13 mouse cellular contexts compared by ENCODE assay signal in the genomic region with DNA sequence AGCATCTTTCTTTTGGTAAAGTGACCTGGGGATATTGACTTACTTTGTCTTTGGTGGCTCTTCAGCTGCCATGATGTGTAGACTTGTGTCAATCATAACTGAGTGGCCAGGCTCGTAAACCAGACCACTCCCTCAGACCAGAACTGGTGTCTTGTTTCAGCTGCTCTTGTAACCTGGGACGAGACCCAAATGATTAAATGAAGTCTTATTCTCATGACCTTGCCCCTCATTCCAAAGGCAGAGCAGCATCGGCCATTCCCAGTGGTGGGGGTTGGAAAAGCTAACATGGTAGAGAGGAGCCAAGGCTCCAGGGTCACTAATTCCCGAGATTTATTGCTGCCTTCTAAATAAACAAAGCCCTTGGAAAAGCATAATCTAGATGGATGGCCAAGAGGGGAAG.
DNase-seq lines count a peak whose midpoint lies in the region; ATAC-seq and TF ChIP-seq lines count a peak whose summit lies in the region.
"Had no signal": no experiment of that assay in that cellular context is flagged by ENCODE, and none has a peak within 500 bp of the region (broad histone marks: within the 10 kb centered on the region; RNA-seq: fewer than 3 reads in every experiment).

No protein-coding gene starts in this region.

- H3K9me3 ChIP-seq in lung, embryonic 16.5 days (ENCODE audit: control insufficient read depth, low read length), result no peaks in the 10 kb centered on the region
- H3K9me3 ChIP-seq in lung, postnatal 0 days (ENCODE audit: low read length), result no peaks in the 10 kb centered on the region
- H3K9me3 ChIP-seq: liver, embryonic 13.5 days; neural tube, embryonic 13.5 days had no signal

- no peak for TF ChIP-seq EP300 in lung, postnatal 0 days (IDR thresholded peaks at IDR 0.05)

- ATAC-seq in lung, embryonic 16.5 days (ENCODE audit: low read depth), result peak; percentile 60
- no peak for ATAC-seq in lung, postnatal 0 days
- ATAC-seq: intestine, embryonic 16.5 days had no signal

- intact Hi-C loops in left cerebral cortex, postnatal 25 days (cut with DNase I), result no loop called here
- intact Hi-C loops in gastrocnemius, adult 2 months (cut with DNase I), result no loop called here

- no peak overlapping the region for H3K27ac ChIP-seq in lung, embryonic 16.5 days (ENCODE audit: low read length)
- H3K27ac ChIP-seq in lung, postnatal 0 days (ENCODE audit: low read length), result no peak overlapping the region
- no peak overlapping the region for H3K27ac ChIP-seq in gastrocnemius, adult 2 months
- H3K27ac ChIP-seq: liver, embryonic 13.5 days; neural tube, embryonic 13.5 days had no signal

- H3K36me3 ChIP-seq in lung, embryonic 16.5 days (ENCODE audit: control insufficient read depth, insufficient read depth, low read length), result no peaks in the 10 kb centered on the region
- H3K36me3 ChIP-seq in lung, postnatal 0 days (ENCODE audit: insufficient read depth, low read length), result no peaks in the 10 kb centered on the region
- H3K36me3 ChIP-seq: liver, embryonic 13.5 days; neural tube, embryonic 13.5 days had no signal

- H3K4me3 ChIP-seq in lung, embryonic 16.5 days (ENCODE audit: low read length), result no peak overlapping the region
- H3K4me3 ChIP-seq in lung, postnatal 0 days (ENCODE audit: low read depth, low read length), result no peak overlapping the region
- no peak overlapping the region for H3K4me3 ChIP-seq in gastrocnemius, adult 2 months
- H3K4me3 ChIP-seq: liver, embryonic 13.5 days; neural tube, embryonic 13.5 days had no signal

- H3K9ac ChIP-seq in lung, embryonic 16.5 days (ENCODE audit: low read length), result no peak overlapping the region
- no peak overlapping the region for H3K9ac ChIP-seq in lung, postnatal 0 days (replicated peaks; ENCODE audit: low read depth)
- H3K9ac ChIP-seq: liver, embryonic 13.5 days; neural tube, embryonic 13.5 days had no signal

- no peaks in the 10 kb centered on the region for H3K27me3 ChIP-seq in lung, embryonic 16.5 days (ENCODE audit: control insufficient read depth, insufficient read depth, low read depth, low read length)
- no peaks in the 10 kb centered on the region for H3K27me3 ChIP-seq in lung, postnatal 0 days (replicated peaks; ENCODE audit: insufficient read depth, low read length)
- H3K27me3 ChIP-seq: liver, embryonic 13.5 days; neural tube, embryonic 13.5 days had no signal

- TF ChIP-seq CTCF in lung, postnatal 0 days (IDR thresholded peaks at IDR 0.05), result no peak
- no peak for TF ChIP-seq CTCF in gastrocnemius, adult 2 months (IDR thresholded peaks at IDR 0.05)

- DNase-seq in adrenal gland, adult 2 months, result peak; percentile 35
- no peak for DNase-seq in adrenal gland, adult 18-20 months (ENCODE audit: low spot score in 2 of 2)
- no peak for DNase-seq in lung, postnatal 0 days (ENCODE audit: low spot score)
- peak; percentile 45 for DNase-seq in kidney, adult 9 months
- DNase-seq in yolk sac, embryonic 10.5 days (ENCODE audit: low spot score), result peak; percentile 12
- no peak for DNase-seq in left cerebral cortex, postnatal 25 days (ENCODE audit: low spot score in 2 of 2)
- DNase-seq in gastrocnemius, adult 2 months, result no peak
- DNase-seq: cerebellum, adult 2 months; liver, embryonic 13.5 days; lung, postnatal 4 days had no signal

- 19% methylated on average over 4 of the region's 4 CpGs for WGBS in lung, embryonic 16.5 days
- 20% methylated on average over 4 of the region's 4 CpGs for WGBS in lung, postnatal 0 days

- H3K4me1 ChIP-seq in lung, embryonic 16.5 days (replicated peaks; ENCODE audit: control insufficient read depth, insufficient read depth, low read length), result no peaks in the 10 kb centered on the region; the same call in 1 of the 2 replicates
- no peaks in the 10 kb centered on the region for H3K4me1 ChIP-seq in lung, postnatal 0 days (ENCODE audit: insufficient read depth, low read depth, low read length)
- H3K4me1 ChIP-seq: liver, embryonic 13.5 days; neural tube, embryonic 13.5 days had no signal

- H3K4me2 ChIP-seq in lung, embryonic 16.5 days (ENCODE audit: low read depth, low read length), result no peak overlapping the region
- no peak overlapping the region for H3K4me2 ChIP-seq in lung, postnatal 0 days (replicated peaks; ENCODE audit: low read depth, low read length)
- H3K4me2 ChIP-seq: liver, embryonic 13.5 days; neural tube, embryonic 13.5 days had no signal

Comparison
In these comparisons a context has a peak if more than half of its experiments do, and no peak if none do; other contexts are left out.
1. DNase-seq: peak in adrenal gland, adult 2 months (single experiment), kidney, adult 9 months (single experiment) and yolk sac, embryonic 10.5 days (single experiment); none in adrenal gland, adult 18-20 months (0 of 2), lung, postnatal 0 days (single experiment), left cerebral cortex, postnatal 25 days (0 of 2) and gastrocnemius, adult 2 months (single experiment).